Mouse (Mus musculus): ENCODE data around the gene Dnal1.

GRCm38 (mm10) chr12:84191770-84192169 lies 77.6 kb downstream of the Dnal1 start:
- TF ChIP-seq CTCF (conservative IDR thresholded peaks at IDR 0.05; ENCODE audit: insufficient read depth, insufficient read length, low read depth, low read length), result no peak
- TF ChIP-seq POLR2A (IDR thresholded peaks at IDR 0.05; ENCODE audit: low read depth, low read length), result no peak
